Mouse (Mus musculus) gastrocnemius, postnatal 36 days (tissue): ENCODE measurements around the gene Vezt. TPM values are rescaled to one million over a fixed set of nuclear protein-coding genes. Genes with fewer than 3 reads are reported as not detected.
A peak's percentile ranks its signal among the peaks of the same experiment; 100 is the strongest.

Experiments
- DNase-seq, 2 experiments: peaks; one replicate each; pipeline ENCODE4 v3.0.0; 2022
- intact Hi-C: fragments of 180-260 bp; cut with DNase I; formaldehyde crosslinking; loops from one replicate; pipeline ENCODE4 v1.15.1; 2025
- total RNA-seq, 2 experiments: library from RNA; stranded (reverse); gene quantifications; 2 replicates each; pipeline ENCODE4 v1.2.3; 2021

The Vezt gene
- total RNA-seq, 2 experiments from 2014 or later: 32.5 to 40.1 TPM

DNA sequence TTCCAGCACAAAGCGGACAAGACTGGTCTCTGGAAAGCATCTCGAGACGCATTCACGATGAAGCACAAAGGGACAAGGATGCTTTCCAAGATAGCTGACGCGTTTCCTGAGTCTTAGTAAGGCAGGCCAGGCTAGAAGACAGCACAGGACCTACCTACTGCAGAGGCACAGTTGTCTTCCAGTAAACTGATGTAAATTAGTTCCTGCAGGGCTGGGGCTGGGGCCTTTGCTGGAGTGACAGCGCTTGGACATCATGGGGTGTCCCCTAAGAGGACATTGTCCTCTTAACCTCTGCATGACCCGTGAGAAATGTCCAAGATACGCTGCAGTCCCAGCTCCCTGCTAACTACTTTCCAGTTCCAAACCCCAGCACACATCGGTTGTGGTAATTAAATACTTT lies 66.3 kb downstream of the Vezt start:
- DNase-seq: no peak
- intact Hi-C loops: no loop called here

DNA sequence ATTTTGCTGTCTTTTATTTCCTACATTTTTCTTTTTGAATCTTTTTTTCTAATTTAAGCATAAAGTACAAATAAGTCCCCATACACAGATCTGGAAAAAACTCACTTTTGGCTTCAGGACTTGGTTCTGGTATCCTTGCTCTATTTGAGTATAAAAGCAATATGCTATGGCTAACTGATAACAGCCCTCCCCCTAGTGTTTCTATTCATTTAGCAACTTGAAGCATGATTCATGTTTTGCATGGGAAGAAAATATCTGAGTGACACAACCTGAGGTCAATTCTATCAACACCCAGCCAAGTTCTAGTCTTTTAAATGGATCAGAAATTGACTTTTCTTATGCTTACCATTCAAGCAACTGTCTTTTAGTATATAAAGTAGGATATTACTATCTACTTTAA lies 68.1 kb downstream of the Vezt start:
- intact Hi-C loops: no loop called here
- no peak for DNase-seq

DNA sequence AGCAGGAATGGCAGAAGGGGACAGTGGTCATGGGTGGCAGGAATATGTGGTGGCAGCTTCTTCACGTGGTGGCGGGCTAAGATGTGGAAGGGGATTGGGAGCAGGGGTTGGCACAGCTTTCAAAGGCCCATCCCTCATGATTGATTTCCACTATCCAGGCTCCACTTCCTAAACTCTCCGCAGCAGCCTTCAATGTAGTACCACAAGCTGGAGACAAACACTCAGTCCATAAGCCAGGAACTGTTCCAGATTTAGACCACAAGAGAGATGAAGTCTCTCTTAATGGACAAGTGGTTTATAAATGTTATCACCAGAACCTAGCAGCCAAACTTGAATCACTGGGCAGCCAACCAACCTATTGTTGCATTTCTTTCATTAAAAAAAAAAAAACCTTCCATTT lies 81.6 kb downstream of the Vezt start:
- DNase-seq: no peak
- intact Hi-C loops: no loop called here

DNA sequence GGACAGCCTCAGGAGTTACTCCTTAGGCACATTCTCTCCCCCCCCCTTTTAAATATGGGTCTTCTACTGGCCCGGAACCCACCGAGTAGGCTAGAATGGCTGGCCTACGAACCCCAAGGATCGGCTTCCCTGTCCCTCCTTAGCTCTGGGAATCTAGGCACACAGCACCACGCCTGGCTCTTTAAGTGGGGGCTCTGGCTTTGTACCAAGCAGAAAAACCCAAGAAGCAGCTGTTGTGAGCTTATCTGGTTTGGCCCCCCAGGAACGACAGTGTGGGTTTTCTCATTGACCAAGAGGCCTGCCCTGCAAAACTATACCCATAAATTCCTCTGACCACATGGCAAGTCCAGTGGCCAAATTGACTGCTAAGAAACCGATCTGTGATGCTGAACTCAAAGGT lies 82.1 kb downstream of the Vezt start:
- intact Hi-C loops: no loop called here
- DNase-seq: no peak

- no peak for DNase-seq
- intact Hi-C loops: no loop called here
These were observed 84.6 kb downstream of the Vezt start for GRCm38 (mm10) chr10:93950991-93951390.

GRCm38 (mm10) chr10:93949921-93950320 lies 85.7 kb downstream of the Vezt start:
- intact Hi-C loops: no loop called here

GRCm38 (mm10) chr10:93945843-93946499 lies 89.6 kb downstream of the Vezt start:
- intact Hi-C loops: loop anchor here (1.0 kb wide), 1 partner anchor 172 kb away; no protein-coding TSS in a partner anchor
- DNase-seq: no peak

More at GRCm38 (mm10) chr10:93949921-93950320, 85.7 kb downstream of the Vezt start:
- no peak for DNase-seq

DNA sequence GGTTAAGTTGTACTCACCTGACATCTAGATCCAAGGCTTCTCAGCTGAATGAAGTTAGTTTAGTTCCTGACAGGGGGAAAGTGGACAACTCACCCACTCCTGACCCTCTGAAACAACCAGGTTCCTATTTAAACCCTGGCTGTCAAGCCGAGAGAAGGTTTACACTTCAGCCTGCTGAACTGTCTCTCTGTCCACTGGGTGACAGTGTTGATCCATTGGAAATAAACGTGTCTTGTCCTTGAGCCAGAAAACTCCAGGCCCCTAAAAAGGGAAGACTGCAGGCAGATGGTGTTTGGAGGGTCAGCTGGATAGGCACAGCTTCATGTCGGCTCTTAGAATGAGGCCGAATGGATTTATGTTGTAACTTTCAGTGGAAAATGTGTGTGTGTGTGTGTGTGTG lies 90.3 kb downstream of the Vezt start:
- intact Hi-C loops: no loop called here

DNA sequence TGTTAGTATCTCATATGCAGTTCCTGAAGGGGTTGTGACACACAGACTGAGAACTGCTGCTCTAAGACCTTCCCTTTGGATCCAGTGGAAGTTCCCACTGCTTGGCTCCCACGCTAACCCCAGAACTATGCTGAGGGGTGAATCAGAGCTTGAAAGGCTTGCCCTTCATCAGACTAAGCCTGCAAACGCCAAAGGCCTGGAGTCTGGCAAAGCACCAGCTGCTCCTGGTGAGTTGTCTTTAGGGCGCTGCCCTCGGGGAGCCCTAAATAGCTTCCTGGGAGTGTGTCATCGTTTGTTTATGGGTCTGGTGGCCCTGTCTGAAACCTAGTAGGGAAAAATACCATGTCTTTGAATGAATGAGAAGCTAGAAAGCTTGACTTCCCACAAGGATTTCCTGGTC lies 91.4 kb downstream of the Vezt start:
- DNase-seq: peak in 1 of 2 experiments; percentile 28
- intact Hi-C loops: no loop called here

More for the DNA sequence above, 90.3 kb downstream of the Vezt start:
- DNase-seq: peak in 1 of 2 experiments; percentile 10

GRCm38 (mm10) chr10:93940279-93940678 lies 95.3 kb downstream of the Vezt start:
- intact Hi-C loops: no loop called here
- no peak for DNase-seq

- intact Hi-C loops: no loop called here
- DNase-seq: no peak
These were observed 95.9 kb downstream of the Vezt start for GRCm38 (mm10) chr10:93939676-93940075.

DNA sequence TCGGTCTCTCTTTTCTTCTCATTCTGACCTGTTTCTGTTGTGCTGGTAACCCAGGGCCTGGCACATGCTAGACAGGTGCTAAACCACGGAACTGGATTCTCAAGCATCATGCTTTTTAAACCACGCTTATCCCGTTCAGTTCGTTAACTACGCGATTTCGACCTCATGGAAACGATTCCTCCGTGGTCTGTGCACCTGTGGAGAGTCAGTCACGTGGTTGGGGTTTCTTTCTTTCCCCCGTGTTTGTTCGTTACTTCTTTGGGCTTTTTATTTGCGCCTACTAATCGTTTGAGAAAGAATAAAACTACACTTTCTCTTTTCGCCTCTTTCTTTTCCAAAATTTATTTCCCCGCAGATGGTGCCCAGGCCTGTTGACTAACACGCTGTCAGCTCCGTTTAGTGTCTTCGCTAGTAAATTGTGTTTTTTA lies 96.8 kb downstream of the Vezt start:
- intact Hi-C loops: no loop called here
- DNase-seq: no peak

DNA sequence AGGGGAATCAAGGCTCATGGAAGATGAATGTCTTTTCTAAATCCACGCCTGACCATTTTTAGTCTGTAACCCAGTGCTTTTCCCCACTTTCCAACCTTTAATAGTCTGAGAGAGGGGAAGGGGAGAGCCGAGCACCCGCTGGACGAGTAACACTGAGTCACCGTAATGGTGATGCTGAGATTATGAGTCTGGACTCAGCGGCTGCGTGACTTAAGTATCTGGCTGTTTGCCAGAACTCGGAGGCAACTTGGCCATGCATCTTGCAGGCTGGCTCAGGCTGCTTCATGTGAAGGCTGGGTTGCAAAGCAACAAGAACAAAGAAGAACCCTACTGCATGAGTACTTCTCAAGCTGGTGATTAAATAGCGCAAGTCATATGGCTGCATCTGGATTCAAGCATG lies 101.6 kb downstream of the Vezt start:
- DNase-seq: peak; percentile 19 to 32
- intact Hi-C loops: loop anchor here (5.0 kb wide), 1 partner anchor 112 kb away; no protein-coding TSS in a partner anchor

DNA sequence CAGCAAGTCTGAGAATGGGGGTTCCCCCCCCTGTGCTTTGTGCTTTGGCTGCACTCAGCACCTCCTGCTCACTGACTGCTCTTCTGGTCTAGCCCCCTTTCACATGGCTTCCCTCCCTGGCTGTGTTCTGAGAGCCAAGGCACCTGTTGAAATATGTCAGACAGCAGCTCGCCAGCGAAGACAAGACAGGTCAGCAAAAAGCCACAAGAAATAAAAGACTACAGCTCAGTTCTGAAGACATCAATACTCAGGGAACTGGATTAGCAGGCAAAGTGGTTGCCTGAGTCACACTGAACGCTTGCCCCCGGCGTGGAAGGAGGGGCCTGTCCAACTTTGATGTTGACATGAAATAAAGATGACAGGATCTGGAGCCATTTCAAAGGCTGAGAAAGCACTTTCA lies 102.8 kb downstream of the Vezt start:
- intact Hi-C loops: loop anchor here (5.0 kb wide), 1 partner anchor 111 kb away; no protein-coding TSS in a partner anchor

GRCm38 (mm10) chr10:93932020-93932419 lies 103.6 kb downstream of the Vezt start:
- DNase-seq: no peak
- intact Hi-C loops: loop anchor here (5.0 kb wide), 1 partner anchor 110 kb away; no protein-coding TSS in a partner anchor

More for the DNA sequence above, 102.8 kb downstream of the Vezt start:
- peak in 1 of 2 experiments; percentile 29 for DNase-seq

DNA sequence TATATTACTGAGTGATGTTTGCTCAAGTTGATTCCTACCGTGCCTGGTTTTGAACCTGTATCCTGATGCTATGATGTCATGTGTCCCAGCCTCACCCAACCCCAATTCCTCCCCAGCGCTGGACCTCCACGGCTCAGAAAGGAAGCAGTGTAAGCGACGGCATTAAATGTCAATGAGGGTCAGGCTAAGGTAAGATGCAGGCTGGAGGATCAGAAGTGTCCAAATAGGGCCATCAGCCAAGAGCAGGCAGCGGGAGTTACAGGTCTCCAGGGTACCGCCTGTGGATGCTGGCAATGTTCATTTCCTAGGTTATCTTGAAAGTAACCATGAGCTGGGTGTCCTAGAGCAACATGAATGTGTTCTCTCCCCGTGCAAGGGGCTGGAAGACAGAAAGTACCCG lies 104.2 kb downstream of the Vezt start:
- intact Hi-C loops: loop anchor here (5.0 kb wide), 1 partner anchor 109 kb away; no protein-coding TSS in a partner anchor
- no peak for DNase-seq

- no peak for DNase-seq
- intact Hi-C loops: loop anchor here (5.0 kb wide), 1 partner anchor 108 kb away; no protein-coding TSS in a partner anchor
These were observed 105.3 kb downstream of the Vezt start for GRCm38 (mm10) chr10:93930236-93930824.

GRCm38 (mm10) chr10:93924666-93925065 lies 111.0 kb downstream of the Vezt start:
- no peak for DNase-seq
- intact Hi-C loops: no loop called here

DNA sequence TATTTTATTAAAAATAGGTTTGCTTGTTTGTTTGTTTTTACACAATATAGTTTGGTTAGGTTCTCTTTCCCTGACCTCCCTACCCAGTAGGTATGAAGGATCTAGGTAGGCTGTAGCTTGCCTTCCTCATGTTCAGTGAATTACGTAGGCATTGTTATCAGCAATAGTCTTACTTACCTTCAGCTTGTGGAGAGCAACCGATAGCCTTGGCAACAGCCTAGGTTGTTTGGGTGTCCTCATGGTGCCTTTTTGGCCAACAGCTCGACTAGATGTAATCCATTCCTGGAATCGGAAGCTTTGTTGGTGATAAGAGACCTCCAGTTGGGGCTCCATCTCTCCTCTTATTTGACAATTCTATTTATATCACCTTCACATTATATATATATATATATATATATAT lies 114.5 kb downstream of the Vezt start:
- intact Hi-C loops: no loop called here

GRCm38 (mm10) chr10:93919227-93919626 lies 116.4 kb downstream of the Vezt start:
- intact Hi-C loops: no loop called here
- DNase-seq: peak; percentile 34 to 43

More for the DNA sequence above, 114.5 kb downstream of the Vezt start:
- DNase-seq: no peak

GRCm38 (mm10) chr10:93918701-93919100 lies 116.9 kb downstream of the Vezt start:
- intact Hi-C loops: no loop called here
- peak; percentile 30 to 58 for DNase-seq

- DNase-seq: no peak
- intact Hi-C loops: no loop called here
These were observed 117.5 kb downstream of the Vezt start for GRCm38 (mm10) chr10:93918087-93918486.
